Mouse (Mus musculus) neural tube, embryonic 12.5 days (tissue): Measurements from ENCODE around the gene Sh2d1b1. TPM values are rescaled to one million over a fixed set of nuclear protein-coding genes. Genes with fewer than 3 reads are reported as not detected.
A peak's percentile ranks its signal among the peaks of the same experiment; 100 is the strongest.
"Not testable (repeated sequence)": the region's sequence is repeated elsewhere in the genome, so short reads cannot be mapped to it uniquely, and the experiment has no call there.

Source experiments
- ATAC-seq: fragments of 200-750 bp; cut with Nextera tagmentation; 2 replicates; pipeline ENCODE4 v1.8.0; 2017; ENCODE audit warnings: low read depth, mild to moderate bottlenecking, moderate TSS enrichment, moderate library complexity; ENCODE audit not compliant: low FRiP score
- H3K27ac ChIP-seq: fragments of 300-500 bp; sonication (generic); 2 replicates; pipeline ENCODE4 v1.5.1; 2016
- H3K27me3 ChIP-seq: fragments of 300-500 bp; sonication (generic); replicated peaks from 2 replicates; pipeline ENCODE4 v1.6.1; 2016; ENCODE audit warnings: mild to moderate bottlenecking
- H3K36me3 ChIP-seq: fragments of 300-500 bp; sonication (generic); 2 replicates; pipeline ENCODE4 v1.6.1; 2016; ENCODE audit warnings: mild to moderate bottlenecking
- H3K4me1 ChIP-seq: fragments of 300-500 bp; sonication (generic); 2 replicates; pipeline ENCODE4 v1.6.1; 2016
- H3K4me2 ChIP-seq: fragments of 300-500 bp; sonication (generic); replicated peaks from 2 replicates; pipeline ENCODE4 v1.6.1; 2016; ENCODE audit warnings: mild to moderate bottlenecking
- H3K4me3 ChIP-seq: fragments of 300-500 bp; sonication (generic); 2 replicates; pipeline ENCODE4 v1.5.1; 2016
- H3K9ac ChIP-seq: fragments of 300-500 bp; sonication (generic); 2 replicates; pipeline ENCODE4 v1.6.1; 2016; ENCODE audit warnings: mild to moderate bottlenecking
- H3K9me3 ChIP-seq: fragments of 300-500 bp; sonication (generic); 2 replicates; pipeline ENCODE4 v1.6.1; 2016; ENCODE audit warnings: mild to moderate bottlenecking
- WGBS: fragments of 180-500 bp; shearing (Covaris S2); methylation state at CpG from one replicate; pipeline ENCODE4 v1.1.7; 2016; 5-methylcytosine and 5-hydroxymethylcytosine counted together
- polyA plus RNA-seq: library from polyadenylated mRNA; unstranded; fragments of >200 nt; fragmentation: Nextera tagmentation; extraction: Ambion mirVana; gene quantifications from 2 replicates; pipeline ENCODE4 v1.2.1, GENCODE M21; 2016

Sh2d1b1 gene
- 0.11 TPM in 1 of 2 replicates, not detected in the other for polyA plus RNA-seq

DNA sequence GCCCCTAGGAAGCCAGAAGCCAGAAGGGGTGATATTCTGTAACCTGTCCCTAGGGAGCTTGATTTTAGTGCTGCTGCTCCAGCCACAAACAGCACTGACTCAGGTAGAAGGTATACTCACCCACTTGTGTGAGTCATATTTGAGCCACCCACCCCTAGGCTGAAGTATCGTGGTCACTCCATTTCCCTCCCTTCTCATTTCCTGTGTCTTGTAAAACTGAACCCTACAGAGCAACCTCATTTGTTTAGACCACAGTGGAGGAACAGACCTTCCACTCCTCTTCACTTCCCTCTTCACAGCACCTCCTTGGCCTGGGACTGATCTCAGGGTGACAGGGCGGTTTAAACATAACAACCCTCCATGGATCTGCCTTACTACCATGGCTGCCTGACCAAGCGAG lies at the start of gene Sh2d1b1:
Sh2d1b1 (plus strand) TSS at position 305 of the 400 bp plus-strand sequence.
- WGBS: 91% methylated on average over 3 of the region's 3 CpGs

GRCm38 (mm10) chr1:170232688-170233087 lies 44.4 kb upstream of the Sh2d1b1 start, which contains the start of gene Sh2d1b2:
Gene Sh2d1b2 (plus strand): TSS chr1:170232749.
- not testable (repeated sequence) for H3K9ac ChIP-seq, H3K4me1 ChIP-seq, H3K4me3 ChIP-seq, H3K9me3 ChIP-seq, H3K36me3 ChIP-seq, H3K27ac ChIP-seq, H3K4me2 ChIP-seq, H3K27me3 ChIP-seq, ATAC-seq
- 77% methylated on average over 6 of the region's 6 CpGs for WGBS

More for the DNA sequence above, at the start of gene Sh2d1b1:
- Histone ChIP-seq H3K27ac (no peak within 1 kb of the TSS), H3K4me3 (no peak within 1 kb of the TSS), H3K4me1 (no peaks in the 10 kb centered on the region), H3K4me2 (no peak within 1 kb of the TSS), H3K9ac (no peak within 1 kb of the TSS), H3K9me3 (no peaks in the 10 kb centered on the region), H3K36me3 (no peaks in the 10 kb centered on the region), H3K27me3 (no peaks in the 10 kb centered on the region)
- ATAC-seq: no peak

DNA sequence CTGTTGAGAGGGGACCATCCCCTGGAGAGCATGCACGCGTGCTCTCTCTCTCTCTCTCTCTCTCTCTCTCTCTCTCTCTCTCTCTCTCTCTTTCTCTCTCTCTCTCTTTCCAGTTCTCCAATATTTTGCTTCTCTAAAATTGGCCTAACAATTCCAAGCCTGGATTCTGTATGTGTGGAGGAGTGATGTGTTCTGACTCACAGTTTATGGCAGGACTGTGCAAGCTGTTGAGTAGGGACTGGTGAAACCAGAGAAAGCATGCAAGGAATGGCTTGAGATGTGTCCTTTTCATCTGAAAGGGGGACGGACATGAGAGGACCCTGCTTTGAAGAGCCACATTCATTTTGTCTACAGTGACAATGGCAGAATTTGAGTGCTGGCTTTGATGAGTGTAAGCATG lies 32.1 kb upstream of the Sh2d1b1 start:
- Histone ChIP-seq H3K27ac (no peak overlapping the region), H3K36me3 (no peaks in the 10 kb centered on the region), H3K4me1 (no peaks in the 10 kb centered on the region), H3K4me3 (no peak overlapping the region), H3K9me3 (no peaks in the 10 kb centered on the region), H3K9ac (no peak overlapping the region), H3K4me2 (no peak overlapping the region), H3K27me3 (no peaks in the 10 kb centered on the region)
- WGBS: 91% methylated on average over 3 of the region's 3 CpGs
- no peak for ATAC-seq

GRCm38 (mm10) chr1:170254893-170255559 lies 22.1 kb upstream of the Sh2d1b1 start:
- Histone ChIP-seq H3K4me3 (peak overlapping the region; percentile 82), H3K9me3 (no peaks in the 10 kb centered on the region), H3K27ac (no peak overlapping the region), H3K36me3 (no peaks in the 10 kb centered on the region), H3K27me3 (no peaks in the 10 kb centered on the region; the same call in 1 of the 2 replicates), H3K4me2 (peak overlapping the region; percentile 79), H3K4me1 (peaks cover 7% of the 10 kb centered on the region; the same call in 1 of the 2 replicates), H3K9ac (peak overlapping the region; percentile 87)
- peak; percentile 79 for ATAC-seq
- 31% methylated on average over 30 of the region's 30 CpGs for WGBS

DNA sequence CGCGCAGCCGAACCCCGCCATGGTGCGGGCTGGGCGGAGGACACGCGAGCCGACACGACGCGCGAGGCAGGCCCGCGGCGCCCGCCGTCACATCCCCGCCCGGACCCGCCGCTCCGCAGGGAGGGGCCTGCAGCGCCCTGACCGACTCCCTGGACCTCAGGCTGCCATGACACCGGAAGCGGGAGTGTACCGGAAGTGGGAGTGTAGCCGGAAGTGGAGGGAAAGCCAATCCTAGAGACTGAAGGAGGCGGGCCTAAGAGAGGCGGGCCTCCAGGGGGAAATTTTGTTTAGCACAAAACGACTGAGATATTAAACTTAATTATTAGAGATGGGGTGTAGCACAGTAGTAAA lies 21.6 kb upstream of the Sh2d1b1 start:
- WGBS: 7% methylated on average over 32 of the region's 32 CpGs
- H3K9ac ChIP-seq: peak overlapping the region; percentile 87
- peak; percentile 100 for ATAC-seq
- H3K4me3 ChIP-seq: peak overlapping the region; percentile 82
- no peak overlapping the region for H3K27ac ChIP-seq
- H3K4me2 ChIP-seq: peak overlapping the region; percentile 79
- H3K27me3 ChIP-seq: no peaks in the 10 kb centered on the region; the same call in 1 of the 2 replicates
- H3K36me3 ChIP-seq: no peaks in the 10 kb centered on the region
- no peaks in the 10 kb centered on the region for H3K9me3 ChIP-seq
- peaks cover 7% of the 10 kb centered on the region; the same call in 1 of the 2 replicates for H3K4me1 ChIP-seq

- Histone ChIP-seq H3K27ac (no peak overlapping the region), H3K9ac (no peak overlapping the region), H3K4me3 (no peak overlapping the region), H3K4me1 (no peaks in the 10 kb centered on the region), H3K36me3 (no peaks in the 10 kb centered on the region), H3K27me3 (no peaks in the 10 kb centered on the region), H3K9me3 (peaks cover 7% of the 10 kb centered on the region; the same call in 1 of the 2 replicates), H3K4me2 (no peak overlapping the region)
- ATAC-seq: no peak
- 87% methylated on average over 6 of the region's 6 CpGs for WGBS
These were observed 6.8 kb upstream of the Sh2d1b1 start for GRCm38 (mm10) chr1:170270281-170270680.

DNA sequence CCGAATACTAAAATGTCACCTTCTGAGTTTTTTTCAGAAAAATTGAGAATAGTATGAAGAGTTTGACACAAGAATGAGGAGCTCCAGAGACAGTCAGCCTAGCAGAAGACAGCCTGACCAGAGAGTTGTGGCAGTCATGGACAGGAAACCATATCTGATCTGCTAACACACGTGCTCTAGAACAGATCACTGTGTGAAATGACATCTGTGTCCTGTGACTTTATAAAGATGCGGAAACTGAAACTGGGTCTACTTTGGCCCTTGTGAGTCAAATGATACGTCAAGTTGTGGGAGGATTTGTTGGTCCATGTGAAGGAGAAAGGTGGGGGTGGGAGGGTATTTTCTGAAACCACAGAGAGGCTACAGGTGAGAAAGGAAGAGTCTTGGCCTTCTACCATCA lies 6.4 kb upstream of the Sh2d1b1 start:
- no peak overlapping the region for H3K9ac ChIP-seq
- WGBS: 92% methylated on average over 4 of the region's 4 CpGs

DNA sequence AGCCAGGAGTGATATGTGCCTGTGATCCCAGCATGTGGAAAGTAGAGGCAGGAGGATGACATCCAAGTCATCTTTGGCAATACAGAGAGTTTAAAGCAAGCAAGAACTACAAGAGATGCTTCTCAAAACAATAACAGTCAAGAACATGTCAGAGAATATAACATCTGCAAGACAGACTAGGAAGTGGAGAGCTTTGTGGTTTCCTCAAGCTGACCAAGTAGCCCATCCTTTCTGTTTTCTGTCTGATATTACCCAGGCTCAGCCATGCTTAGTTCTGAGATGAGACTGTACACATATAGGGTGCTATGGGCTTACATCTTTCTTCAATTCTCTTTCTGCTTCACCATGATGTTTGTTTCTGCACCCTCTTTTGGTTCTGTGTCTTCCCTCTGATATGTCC lies 3.9 kb upstream of the Sh2d1b1 start:
- no peak for ATAC-seq
- H3K27ac ChIP-seq: no peak overlapping the region
- H3K27me3 ChIP-seq: no peaks in the 10 kb centered on the region
- H3K4me3 ChIP-seq: no peak overlapping the region
- no peaks in the 10 kb centered on the region for H3K36me3 ChIP-seq
- H3K4me2 ChIP-seq: no peak overlapping the region
- no peaks in the 10 kb centered on the region for H3K9me3 ChIP-seq
- H3K9ac ChIP-seq: no peak overlapping the region
- no peaks in the 10 kb centered on the region for H3K4me1 ChIP-seq

More for the DNA sequence above, 6.4 kb upstream of the Sh2d1b1 start:
- no peaks in the 10 kb centered on the region for H3K36me3 ChIP-seq
- H3K27me3 ChIP-seq: no peaks in the 10 kb centered on the region
- no peak overlapping the region for H3K27ac ChIP-seq
- peaks cover 7% of the 10 kb centered on the region; the same call in 1 of the 2 replicates for H3K9me3 ChIP-seq
- no peak overlapping the region for H3K4me2 ChIP-seq
- no peak for ATAC-seq
- no peak overlapping the region for H3K4me3 ChIP-seq
- H3K4me1 ChIP-seq: no peaks in the 10 kb centered on the region

- H3K9ac ChIP-seq: no peak overlapping the region
- H3K4me2 ChIP-seq: no peak overlapping the region
- no peaks in the 10 kb centered on the region for H3K27me3 ChIP-seq
- no peak for ATAC-seq
- 72% methylated on average over 4 of the region's 4 CpGs for WGBS
- no peaks in the 10 kb centered on the region for H3K9me3 ChIP-seq
- H3K4me3 ChIP-seq: no peak overlapping the region
- H3K36me3 ChIP-seq: no peaks in the 10 kb centered on the region
- H3K27ac ChIP-seq: no peak overlapping the region
- no peaks in the 10 kb centered on the region for H3K4me1 ChIP-seq
These were observed 5.5 kb downstream of the Sh2d1b1 start for GRCm38 (mm10) chr1:170282415-170283129.

GRCm38 (mm10) chr1:170292239-170292951 lies 15.3 kb downstream of the Sh2d1b1 start:
- no peak for ATAC-seq
- H3K4me3 ChIP-seq: no peak overlapping the region
- no peaks in the 10 kb centered on the region for H3K36me3 ChIP-seq
- no peaks in the 10 kb centered on the region for H3K27me3 ChIP-seq
- H3K9ac ChIP-seq: no peak overlapping the region
- 0 out of 2 replicates have a peak, but pooled peaks cover 3% of the 10 kb centered on the region for H3K4me1 ChIP-seq
- H3K9me3 ChIP-seq: no peaks in the 10 kb centered on the region
- H3K27ac ChIP-seq: no peak overlapping the region
- H3K4me2 ChIP-seq: no peak overlapping the region
- WGBS: 50% methylated on average over 9 of the region's 9 CpGs

DNA sequence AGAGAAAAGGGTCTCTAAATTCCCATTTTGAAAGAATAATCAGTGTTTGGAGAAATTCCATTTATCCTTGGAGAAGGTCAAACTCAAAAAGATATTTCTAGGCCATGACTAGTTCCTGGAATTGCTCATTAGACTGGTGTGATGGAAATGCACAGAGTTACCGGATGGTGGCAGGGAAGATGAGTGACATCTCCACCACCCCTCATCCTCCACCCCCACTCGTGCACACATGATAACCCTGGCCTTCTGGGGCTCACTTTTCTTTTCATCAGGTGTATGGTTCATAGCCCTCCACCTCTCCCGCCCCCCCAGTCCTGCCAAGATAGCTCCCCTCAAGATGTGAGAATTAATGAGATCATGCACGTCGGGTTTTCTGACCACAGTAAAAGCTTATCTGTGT lies 16.1 kb downstream of the Sh2d1b1 start:
- Histone ChIP-seq H3K27ac (no peak overlapping the region), H3K36me3 (no peaks in the 10 kb centered on the region), H3K9me3 (no peaks in the 10 kb centered on the region), H3K27me3 (no peaks in the 10 kb centered on the region), H3K4me2 (no peak overlapping the region), H3K9ac (no peak overlapping the region), H3K4me3 (no peak overlapping the region), H3K4me1 (0 out of 2 replicates have a peak, but pooled peaks cover 3% of the 10 kb centered on the region)
- WGBS: 90% methylated on average over 5 of the region's 5 CpGs
- ATAC-seq: no peak
